Mouse (Mus musculus): ENCODE results near the gene Prps1l3. TPM values are rescaled to one million over a fixed set of nuclear protein-coding genes. Genes with fewer than 3 reads are reported as not detected.

The Prps1l3 gene
- total RNA-seq, 1 experiment, result 71.8 TPM

- no peak for DNase-seq (ENCODE audit: low read depth, low spot score)
- Histone ChIP-seq H3K9me3 (ENCODE audit: control insufficient read depth, insufficient read depth, low read depth, low read length) (no peaks in the 10 kb centered on the region), H3K36me3 (ENCODE audit: control insufficient read depth, insufficient read depth, low read length, poor library complexity, severe bottlenecking) (no peaks in the 10 kb centered on the region), H3K4me1 (ENCODE audit: control insufficient read depth in 2 of 2, insufficient read depth in 2 of 2, low read length in 2 of 2, poor library complexity in 1 of 2) (no peaks in the 10 kb centered on the region), H3K9ac (ENCODE audit: insufficient read depth, low read depth, low read length, poor library complexity, severe bottlenecking) (no peak overlapping the region), H3K4me3 (ENCODE audit: insufficient read depth in 1 of 2, low read depth in 1 of 2, low read length in 2 of 2, poor library complexity in 1 of 2, severe bottlenecking in 1 of 2) (no peak overlapping the region), H3K27ac (ENCODE audit: insufficient read depth, low read depth, low read length, poor library complexity, severe bottlenecking) (no peak overlapping the region)
- TF ChIP-seq ZNF384 (IDR thresholded peaks at IDR 0.05; ENCODE audit: low read depth, low read length), result no peak
- no peak for TF ChIP-seq CHD2 (IDR thresholded peaks at IDR 0.05; ENCODE audit: low read depth, low read length)
- TF ChIP-seq HCFC1 (IDR thresholded peaks at IDR 0.05; ENCODE audit: borderline replicate concordance, insufficient read depth, low read length), result no peak
- no peak for TF ChIP-seq MAFK (IDR thresholded peaks at IDR 0.05; ENCODE audit: insufficient read depth, low read depth, low read length)
- no peak for TF ChIP-seq ZC3H11A (IDR thresholded peaks at IDR 0.05; ENCODE audit: borderline replicate concordance, low read depth, low read length)
- in situ Hi-C loops (cut with MboI; ENCODE audit: low sequenced_read_pairs in 2 of 2, unreplicated experiment in 2 of 2), result loop anchor here (5.0 to 25.0 kb wide), 3 partner anchors 500 to 650 kb away; partner anchors contain the start of genes Nkx2-1 (in 1 of the 2) and Pax9 (in 1 of the 2)
Measured at GRCm38 (mm10) chr12:57187032-57187431, 43.2 kb upstream of the Prps1l3 start.

- TF ChIP-seq CHD2 (IDR thresholded peaks at IDR 0.05; ENCODE audit: low read depth, low read length) (no peak), ZC3H11A (IDR thresholded peaks at IDR 0.05; ENCODE audit: borderline replicate concordance, low read depth, low read length) (no peak), MAFK (IDR thresholded peaks at IDR 0.05; ENCODE audit: insufficient read depth, low read depth, low read length) (no peak), HCFC1 (IDR thresholded peaks at IDR 0.05; ENCODE audit: borderline replicate concordance, insufficient read depth, low read length) (no peak), ZNF384 (IDR thresholded peaks at IDR 0.05; ENCODE audit: low read depth, low read length) (no peak)
- Histone ChIP-seq H3K4me1 (ENCODE audit: control insufficient read depth in 2 of 2, insufficient read depth in 2 of 2, low read length in 2 of 2, poor library complexity in 1 of 2) (no peaks in the 10 kb centered on the region), H3K9ac (ENCODE audit: insufficient read depth, low read depth, low read length, poor library complexity, severe bottlenecking) (no peak overlapping the region), H3K36me3 (ENCODE audit: control insufficient read depth, insufficient read depth, low read length, poor library complexity, severe bottlenecking) (no peaks in the 10 kb centered on the region), H3K27ac (ENCODE audit: insufficient read depth, low read depth, low read length, poor library complexity, severe bottlenecking) (no peak overlapping the region), H3K9me3 (ENCODE audit: control insufficient read depth, insufficient read depth, low read depth, low read length) (no peaks in the 10 kb centered on the region), H3K4me3 (ENCODE audit: insufficient read depth in 1 of 2, low read depth in 1 of 2, low read length in 2 of 2, poor library complexity in 1 of 2, severe bottlenecking in 1 of 2) (no peak overlapping the region)
- no peak for DNase-seq (ENCODE audit: low read depth, low spot score)
- in situ Hi-C loops (cut with MboI; ENCODE audit: low sequenced_read_pairs in 2 of 2, unreplicated experiment in 2 of 2), result loop anchor here (25.0 kb wide), 2 partner anchors 507 to 657 kb away; partner anchors contain the start of genes Nkx2-1 (in 1 of the 2) and Pax9 (in 1 of the 2)
Measured at GRCm38 (mm10) chr12:57194609-57195008, 35.6 kb upstream of the Prps1l3 start.

- Histone ChIP-seq H3K4me1 (ENCODE audit: control insufficient read depth in 2 of 2, insufficient read depth in 2 of 2, low read length in 2 of 2, poor library complexity in 1 of 2) (no peaks in the 10 kb centered on the region), H3K9ac (ENCODE audit: insufficient read depth, low read depth, low read length, poor library complexity, severe bottlenecking) (no peak overlapping the region), H3K36me3 (ENCODE audit: control insufficient read depth, insufficient read depth, low read length, poor library complexity, severe bottlenecking) (no peaks in the 10 kb centered on the region), H3K9me3 (ENCODE audit: control insufficient read depth, insufficient read depth, low read depth, low read length) (no peaks in the 10 kb centered on the region), H3K27ac (ENCODE audit: insufficient read depth, low read depth, low read length, poor library complexity, severe bottlenecking) (no peak overlapping the region), H3K4me3 (ENCODE audit: insufficient read depth in 1 of 2, low read depth in 1 of 2, low read length in 2 of 2, poor library complexity in 1 of 2, severe bottlenecking in 1 of 2) (peak overlapping the region; percentile 63 to 70)
- no peak for DNase-seq (ENCODE audit: low read depth, low spot score)
- in situ Hi-C loops (cut with MboI; ENCODE audit: low sequenced_read_pairs in 2 of 2, unreplicated experiment in 2 of 2), result loop anchor here (25.0 kb wide), 2 partner anchors 509 to 659 kb away; partner anchors contain the start of genes Nkx2-1 (in 1 of the 2) and Pax9 (in 1 of the 2)
- TF ChIP-seq CHD2 (IDR thresholded peaks at IDR 0.05; ENCODE audit: low read depth, low read length), result no peak
- no peak for TF ChIP-seq HCFC1 (IDR thresholded peaks at IDR 0.05; ENCODE audit: borderline replicate concordance, insufficient read depth, low read length)
- TF ChIP-seq ZC3H11A (IDR thresholded peaks at IDR 0.05; ENCODE audit: borderline replicate concordance, low read depth, low read length), result no peak
- TF ChIP-seq ZNF384 (IDR thresholded peaks at IDR 0.05; ENCODE audit: low read depth, low read length), result no peak
- no peak for TF ChIP-seq MAFK (IDR thresholded peaks at IDR 0.05; ENCODE audit: insufficient read depth, low read depth, low read length)
Measured at GRCm38 (mm10) chr12:57196286-57196607, 34.0 kb upstream of the Prps1l3 start.

GRCm38 (mm10) chr12:57196608-57197362, 33.4 kb upstream of the Prps1l3 start:
- Histone ChIP-seq H3K27ac (ENCODE audit: insufficient read depth, low read depth, low read length, poor library complexity, severe bottlenecking) (no peak overlapping the region), H3K4me3 (ENCODE audit: insufficient read depth in 1 of 2, low read depth in 1 of 2, low read length in 2 of 2, poor library complexity in 1 of 2, severe bottlenecking in 1 of 2) (peak overlapping the region; percentile 63 to 70), H3K9me3 (ENCODE audit: control insufficient read depth, insufficient read depth, low read depth, low read length) (no peaks in the 10 kb centered on the region), H3K36me3 (ENCODE audit: control insufficient read depth, insufficient read depth, low read length, poor library complexity, severe bottlenecking) (no peaks in the 10 kb centered on the region), H3K9ac (ENCODE audit: insufficient read depth, low read depth, low read length, poor library complexity, severe bottlenecking) (peak overlapping the region; percentile 48), H3K4me1 (ENCODE audit: control insufficient read depth in 2 of 2, insufficient read depth in 2 of 2, low read length in 2 of 2, poor library complexity in 1 of 2) (no peaks in the 10 kb centered on the region)
- no peak for DNase-seq (ENCODE audit: low read depth, low spot score)
- in situ Hi-C loops (cut with MboI; ENCODE audit: low sequenced_read_pairs in 2 of 2, unreplicated experiment in 2 of 2), result loop anchor here (25.0 kb wide), 2 partner anchors 509 to 659 kb away; partner anchors contain the start of genes Nkx2-1 (in 1 of the 2) and Pax9 (in 1 of the 2)
- no peak for TF ChIP-seq MAFK (IDR thresholded peaks at IDR 0.05; ENCODE audit: insufficient read depth, low read depth, low read length)
- no peak for TF ChIP-seq CHD2 (IDR thresholded peaks at IDR 0.05; ENCODE audit: low read depth, low read length)
- TF ChIP-seq ZC3H11A (IDR thresholded peaks at IDR 0.05; ENCODE audit: borderline replicate concordance, low read depth, low read length), result no peak
- 0 out of 2 replicates have a peak, but pooled peaks have one; percentile 7 for TF ChIP-seq HCFC1 (IDR thresholded peaks at IDR 0.05; ENCODE audit: borderline replicate concordance, insufficient read depth, low read length)
